Mouse (Mus musculus) embryo, embryonic 10 days (tissue): ENCODE results near the gene Tpt1.
"Not testable (repeated sequence)": the region's sequence is repeated elsewhere in the genome, so short reads cannot be mapped to it uniquely, and the experiment has no call there.

Experiments
- DNase-seq: peaks from one replicate; pipeline ENCODE4 v3.0.0-alpha.2; 2015; ENCODE audit warnings: low spot score

Tpt1 gene

GRCm38 (mm10) chr14:75844867-75845697 lies at the start of gene Tpt1:
TSS of gene Tpt1 (plus strand) at chr14:75845093.
- peak; percentile 97 for DNase-seq

GRCm38 (mm10) chr14:75795918-75796317 lies 49.0 kb upstream of the Tpt1 start:
- DNase-seq = no peak

GRCm38 (mm10) chr14:75797769-75798386 lies 47.0 kb upstream of the Tpt1 start:
- DNase-seq = peak; percentile 34

- no peak for DNase-seq
These were observed 37.1 kb upstream of the Tpt1 start for GRCm38 (mm10) chr14:75807800-75808199.

GRCm38 (mm10) chr14:75809931-75810330 lies 35.0 kb upstream of the Tpt1 start:
- no peak for DNase-seq

GRCm38 (mm10) chr14:75818528-75818927 lies 26.4 kb upstream of the Tpt1 start:
- no peak for DNase-seq

- DNase-seq = no peak
These were observed 25.6 kb upstream of the Tpt1 start for GRCm38 (mm10) chr14:75819341-75819740.

GRCm38 (mm10) chr14:75820007-75820406 lies 24.9 kb upstream of the Tpt1 start:
- DNase-seq = no peak

GRCm38 (mm10) chr14:75826851-75827410 lies 18.0 kb upstream of the Tpt1 start:
- no peak for DNase-seq

GRCm38 (mm10) chr14:75828221-75828620 lies 16.7 kb upstream of the Tpt1 start:
- no peak for DNase-seq

- DNase-seq = peak; percentile 96
These were observed 15.8 kb upstream of the Tpt1 start for GRCm38 (mm10) chr14:75828866-75829806.

- not testable (repeated sequence) for DNase-seq
These were observed 15.1 kb upstream of the Tpt1 start for GRCm38 (mm10) chr14:75829817-75830216.

- no peak for DNase-seq
These were observed 12.9 kb upstream of the Tpt1 start for GRCm38 (mm10) chr14:75832031-75832430.

- peak; percentile 68 for DNase-seq
These were observed 11.9 kb upstream of the Tpt1 start for GRCm38 (mm10) chr14:75832982-75833381.

- DNase-seq = peak; percentile 48
These were observed 11.2 kb upstream of the Tpt1 start for GRCm38 (mm10) chr14:75833546-75834250.

GRCm38 (mm10) chr14:75834251-75834738 lies 10.6 kb upstream of the Tpt1 start:
- DNase-seq = peak; percentile 93

- peak; percentile 66 for DNase-seq
These were observed 10.0 kb upstream of the Tpt1 start for GRCm38 (mm10) chr14:75834739-75835381.

- no peak for DNase-seq
These were observed 8.3 kb upstream of the Tpt1 start for GRCm38 (mm10) chr14:75836579-75836978.

GRCm38 (mm10) chr14:75837048-75837916 lies 7.6 kb upstream of the Tpt1 start:
- DNase-seq = no peak

- DNase-seq = not testable (repeated sequence)
These were observed 3.1 kb upstream of the Tpt1 start for GRCm38 (mm10) chr14:75841758-75842157.
